Mouse (Mus musculus) ZHBTc4 (cell line): Measurements from ENCODE around the gene Gm49396.
A peak's percentile ranks its signal among the peaks of the same experiment; 100 is the strongest.

Experiments used
- DNase-seq: peaks from one replicate; pipeline ENCODE4 v3.0.0-alpha.2; 2011; ENCODE audit warnings: low read depth, low spot score

Gm49396 gene

DNA sequence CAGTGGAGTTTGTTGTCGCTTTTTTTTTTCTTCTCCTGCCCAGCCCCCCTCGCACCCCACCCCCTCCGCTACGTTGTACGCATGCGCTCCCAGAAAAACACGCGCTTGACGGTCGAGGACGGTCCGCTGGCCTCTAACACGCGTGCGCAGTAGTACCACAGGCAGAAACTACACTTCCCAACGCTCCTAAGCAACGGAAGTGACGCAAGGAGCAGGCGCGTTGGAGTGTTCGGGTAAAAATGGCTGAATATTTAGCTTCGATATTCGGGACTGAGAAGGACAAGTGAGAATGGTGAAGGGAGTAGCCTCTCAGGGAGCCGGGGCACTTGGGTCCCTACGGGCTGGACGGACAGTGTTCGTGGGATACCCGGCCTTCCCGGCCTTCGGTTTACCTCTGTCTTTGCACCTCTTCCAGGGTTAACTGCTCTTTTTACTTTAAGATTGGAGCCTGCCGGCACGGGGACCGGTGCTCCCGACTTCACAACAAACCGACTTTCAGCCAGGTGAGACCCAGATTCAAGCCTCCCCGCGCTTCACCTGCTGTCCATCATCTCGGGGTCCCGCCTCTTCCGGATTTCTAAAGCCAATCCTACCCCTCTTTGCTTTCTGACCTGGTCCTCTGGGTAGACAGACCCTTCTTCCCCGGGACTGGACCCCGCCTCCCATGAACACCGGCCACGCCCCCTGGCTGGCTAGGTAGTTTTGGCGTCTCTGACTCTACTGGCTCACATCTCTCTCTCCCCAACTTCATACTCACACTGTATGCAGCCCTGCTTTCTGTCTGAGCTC, at the start of gene Gm49396, which contains the start of the genes U2af1l4 and Psenen:
Gene Gm49396 (plus strand): TSS at position 228 of the 789 bp plus-strand sequence.
Gene U2af1l4 (plus strand): TSS at position 185 of the 789 bp plus-strand sequence.
Gene Psenen (minus strand): TSS at position 511 of the 789 bp plus-strand sequence.
- DNase-seq, result peak; percentile 99

DNA sequence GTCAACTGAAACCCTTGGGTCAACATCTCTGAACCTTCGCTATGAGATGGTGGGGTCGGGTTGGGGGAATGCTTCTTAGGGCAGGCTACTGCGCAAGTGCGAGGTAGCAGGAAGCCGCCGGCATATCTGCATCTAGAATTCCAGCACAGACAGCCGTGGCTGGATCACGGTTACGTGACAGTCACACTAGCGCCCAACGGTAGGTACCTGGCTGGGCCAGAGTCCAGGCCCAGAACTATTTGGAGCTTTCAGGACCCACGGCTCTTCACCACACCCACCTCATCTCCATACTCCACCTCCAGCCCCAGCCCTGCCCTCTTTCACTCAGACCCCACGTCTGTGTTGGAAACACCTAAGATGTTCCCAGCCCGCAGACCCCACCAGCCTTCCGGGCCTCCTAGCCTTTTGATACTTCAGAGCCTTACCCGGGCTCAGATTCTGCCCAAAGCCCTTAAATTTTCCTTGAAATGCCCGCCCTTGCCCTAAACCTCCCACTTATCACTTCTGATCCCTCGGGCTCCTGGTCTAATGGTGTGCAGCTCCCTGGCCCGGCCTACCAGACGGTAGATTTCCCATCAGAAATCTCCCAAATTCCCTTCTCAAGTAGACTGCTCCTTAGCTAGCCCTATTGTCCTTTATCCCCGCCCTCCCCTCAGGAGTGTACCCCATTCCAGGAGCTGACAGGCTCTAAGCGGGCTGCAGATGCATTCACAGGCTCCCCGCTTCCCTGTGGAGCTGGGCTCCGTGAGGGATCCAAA, 48.0 kb upstream of the Gm49396 start:
- DNase-seq, result peak; percentile 89

DNA sequence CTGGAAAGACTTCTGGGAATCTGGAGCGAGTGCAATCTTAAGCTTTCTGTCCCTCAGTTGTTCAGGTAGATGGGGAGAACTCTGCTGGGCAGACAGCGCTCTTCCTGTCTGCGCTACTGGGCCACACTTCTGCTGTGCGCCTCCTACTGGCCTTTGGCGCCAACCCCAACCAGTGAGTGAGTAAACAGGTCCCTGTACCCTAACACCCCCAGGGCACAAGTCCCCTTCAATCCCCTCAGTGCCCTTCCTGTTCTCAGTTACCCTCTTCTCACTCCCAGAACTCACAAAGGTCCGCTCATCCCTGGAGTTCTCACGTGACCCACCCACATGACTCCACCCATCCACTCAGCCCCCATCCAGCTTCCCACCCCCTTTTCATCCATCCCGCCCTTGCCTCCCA, 44.8 kb upstream of the Gm49396 start:
- DNase-seq, result peak; percentile 66

DNA sequence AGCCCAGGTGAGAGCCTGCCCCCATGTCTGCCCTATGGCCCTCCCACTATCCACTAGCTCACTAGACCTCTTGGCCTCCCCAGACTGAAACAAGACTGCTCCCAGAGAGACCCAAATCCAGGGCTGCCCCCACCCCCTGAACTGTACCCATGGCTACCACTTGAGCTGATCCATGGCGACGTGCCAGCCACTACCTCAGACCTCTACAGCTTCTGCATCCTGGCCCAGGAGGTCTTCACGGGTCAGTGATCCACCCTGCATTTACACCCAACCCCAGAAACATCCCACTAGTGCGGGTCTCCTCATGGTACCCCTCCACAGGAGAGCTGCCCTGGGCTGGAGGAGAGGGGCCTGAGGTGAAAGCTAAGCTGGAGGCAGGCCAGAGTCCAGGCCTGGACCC, 42.7 kb upstream of the Gm49396 start:
- no peak for DNase-seq

DNA sequence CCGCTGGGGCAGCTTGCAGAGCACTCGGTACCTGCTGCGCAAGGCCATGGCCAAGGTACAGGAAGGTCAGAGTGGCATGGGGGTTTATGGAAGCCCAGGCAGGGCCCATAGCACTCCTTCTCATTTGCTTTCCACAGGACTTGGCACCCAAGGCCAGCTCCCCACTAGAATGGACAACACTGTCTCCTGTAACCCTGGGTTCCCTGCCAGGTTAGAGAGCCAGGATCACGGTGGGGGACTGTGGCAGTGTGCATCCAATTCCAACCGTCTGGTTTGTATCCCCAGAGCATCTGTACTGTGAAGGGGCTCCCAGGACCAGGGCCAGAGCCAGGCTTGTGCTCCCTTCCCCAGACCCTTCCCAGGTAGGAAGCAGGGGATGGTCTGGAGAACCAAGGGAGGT, 42.3 kb upstream of the Gm49396 start:
- no peak for DNase-seq

DNA sequence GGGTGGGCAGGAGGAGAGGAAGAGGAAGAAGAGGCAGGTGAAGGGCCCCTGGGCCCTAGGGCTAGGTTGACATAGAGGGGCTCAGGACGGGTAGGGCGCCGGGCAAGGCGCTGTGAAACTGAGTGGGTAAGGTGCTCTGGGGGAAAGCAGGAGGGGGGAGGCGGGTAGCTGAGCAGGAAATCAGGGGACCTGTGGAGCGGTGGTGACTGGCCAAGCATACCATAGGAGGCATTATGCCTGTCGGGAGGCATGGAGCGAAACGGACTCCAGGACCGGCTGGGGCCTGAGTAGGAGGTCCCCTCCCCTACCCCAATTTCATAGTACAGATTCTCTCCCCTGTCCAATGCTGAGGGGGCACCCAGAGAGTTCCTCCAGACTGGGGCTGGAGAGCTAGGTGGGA, 40.3 kb upstream of the Gm49396 start:
- no peak for DNase-seq

DNA sequence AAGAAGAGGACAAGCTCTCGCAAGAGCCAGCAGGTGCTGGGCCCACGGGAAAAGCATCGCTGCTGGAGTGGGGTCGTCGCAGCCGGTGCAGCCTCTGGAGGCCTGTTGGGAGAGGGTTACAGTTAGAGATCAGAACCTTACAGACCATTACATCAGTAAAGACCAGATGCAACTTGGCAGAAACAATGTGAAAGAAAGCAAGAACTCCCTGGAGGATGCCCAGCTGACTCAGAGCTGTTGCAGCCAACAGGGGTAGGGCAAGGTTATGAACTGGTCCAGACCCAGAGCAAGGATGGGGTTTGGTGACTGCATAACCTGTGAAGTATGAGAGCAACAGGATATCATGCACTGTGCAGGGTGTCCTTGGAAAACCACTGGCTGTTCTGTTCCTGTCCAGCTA, 38.7 kb upstream of the Gm49396 start:
- no peak for DNase-seq

DNA sequence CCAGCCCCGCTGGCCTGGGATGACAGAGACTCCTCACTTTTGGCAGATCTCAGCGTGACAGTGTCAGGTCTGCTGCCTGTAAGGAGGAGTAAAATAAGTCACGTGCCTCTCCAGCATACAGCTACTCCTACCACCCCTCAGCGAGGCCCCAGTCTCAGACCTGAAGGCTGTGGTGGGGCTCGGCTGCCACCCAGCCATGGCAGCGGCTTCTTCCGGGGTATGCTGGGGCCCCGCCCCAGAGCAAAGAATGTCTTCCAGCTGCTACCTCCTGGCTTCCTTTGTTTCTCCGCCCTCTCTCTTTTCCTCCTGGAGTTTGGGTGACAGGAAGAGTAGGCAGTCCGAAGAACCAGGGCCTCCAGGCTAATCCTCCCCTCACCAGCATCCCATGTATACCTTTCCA, 37.2 kb upstream of the Gm49396 start:
- DNase-seq, result peak; percentile 67

DNA sequence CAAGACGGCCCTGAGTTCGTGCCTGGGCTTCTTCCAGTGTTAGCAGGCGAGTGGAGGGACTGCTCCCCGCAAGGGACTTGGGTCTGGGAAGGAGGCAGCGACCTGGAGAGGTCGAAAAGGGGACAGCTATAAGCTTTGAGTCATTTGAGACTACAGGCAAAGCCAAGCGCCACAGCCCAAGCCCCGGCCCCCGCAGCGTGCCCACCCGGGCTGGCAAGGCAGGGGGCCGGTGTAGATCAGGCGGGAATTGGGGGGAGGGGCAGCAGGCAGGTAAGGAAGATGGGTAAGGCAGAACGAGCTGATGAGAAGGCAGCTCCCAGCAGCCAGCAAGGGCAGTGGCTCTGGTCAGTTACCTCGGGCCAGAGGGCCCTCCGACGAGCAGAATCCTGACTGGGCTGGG, 36.7 kb upstream of the Gm49396 start:
- DNase-seq, result no peak

DNA sequence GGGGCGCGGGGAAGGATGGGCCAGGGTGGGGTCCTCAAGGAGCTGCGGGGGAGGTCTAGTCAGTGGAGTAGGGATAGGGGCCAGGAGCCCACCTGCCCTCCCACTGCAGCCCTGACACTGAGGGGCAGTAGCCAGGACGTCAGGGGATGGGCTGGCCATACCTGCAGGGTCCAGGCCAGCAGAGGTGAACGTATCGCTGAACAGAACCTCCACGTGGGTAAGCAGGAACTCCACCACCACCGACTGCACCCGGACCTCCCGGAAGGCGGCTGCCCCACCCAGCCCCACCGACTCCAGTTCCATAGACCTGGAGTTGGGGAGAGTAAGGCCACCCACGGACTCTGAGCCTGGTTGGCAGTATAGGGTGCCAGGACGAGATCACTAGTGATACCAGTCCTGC, 36.2 kb upstream of the Gm49396 start:
- no peak for DNase-seq

DNA sequence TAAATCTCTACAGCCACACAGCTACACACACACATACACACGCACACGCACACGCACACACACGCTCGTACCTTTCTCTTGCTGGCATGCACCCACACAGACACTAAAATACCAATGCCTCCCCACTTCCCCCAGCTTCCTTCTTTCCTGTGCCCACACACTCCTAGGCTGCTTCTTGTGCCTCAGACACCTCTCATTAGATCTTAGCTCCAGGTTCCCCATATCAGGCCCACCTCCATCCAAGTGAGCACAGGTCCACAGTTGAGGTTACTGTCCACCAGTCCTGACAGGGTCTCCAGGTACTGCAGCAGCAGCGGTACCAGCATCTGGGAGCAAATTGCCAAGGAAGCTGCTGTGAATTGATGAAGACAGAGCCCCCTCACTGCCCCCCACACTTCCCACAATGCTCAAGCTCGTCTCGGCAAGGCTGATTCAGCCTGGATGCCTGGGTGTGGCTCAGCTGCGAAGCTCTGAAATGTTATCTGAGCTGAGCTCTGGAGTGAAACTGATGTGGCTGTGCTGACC, 31.8 kb upstream of the Gm49396 start:
- no peak for DNase-seq

DNA sequence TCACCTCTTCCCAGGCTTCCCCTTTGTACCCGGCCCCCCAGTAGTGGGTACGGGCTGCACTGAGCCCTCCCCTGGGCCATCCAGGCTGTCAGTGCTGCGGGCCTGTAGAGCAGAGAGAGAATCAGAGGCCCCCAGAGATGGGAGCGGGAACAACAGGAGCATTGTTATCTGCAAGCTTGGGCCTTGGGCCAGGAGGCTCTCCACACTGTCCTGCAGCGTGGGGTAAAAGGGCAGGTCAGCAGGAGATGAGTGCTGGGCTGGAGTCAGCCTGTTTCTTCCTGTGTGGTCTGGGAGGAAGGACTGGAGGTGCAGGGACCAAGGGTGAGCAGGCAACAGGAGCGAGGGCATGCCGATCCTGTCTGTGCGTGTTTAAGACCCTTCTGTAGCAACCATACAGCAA, 30.2 kb upstream of the Gm49396 start:
- no peak for DNase-seq

DNA sequence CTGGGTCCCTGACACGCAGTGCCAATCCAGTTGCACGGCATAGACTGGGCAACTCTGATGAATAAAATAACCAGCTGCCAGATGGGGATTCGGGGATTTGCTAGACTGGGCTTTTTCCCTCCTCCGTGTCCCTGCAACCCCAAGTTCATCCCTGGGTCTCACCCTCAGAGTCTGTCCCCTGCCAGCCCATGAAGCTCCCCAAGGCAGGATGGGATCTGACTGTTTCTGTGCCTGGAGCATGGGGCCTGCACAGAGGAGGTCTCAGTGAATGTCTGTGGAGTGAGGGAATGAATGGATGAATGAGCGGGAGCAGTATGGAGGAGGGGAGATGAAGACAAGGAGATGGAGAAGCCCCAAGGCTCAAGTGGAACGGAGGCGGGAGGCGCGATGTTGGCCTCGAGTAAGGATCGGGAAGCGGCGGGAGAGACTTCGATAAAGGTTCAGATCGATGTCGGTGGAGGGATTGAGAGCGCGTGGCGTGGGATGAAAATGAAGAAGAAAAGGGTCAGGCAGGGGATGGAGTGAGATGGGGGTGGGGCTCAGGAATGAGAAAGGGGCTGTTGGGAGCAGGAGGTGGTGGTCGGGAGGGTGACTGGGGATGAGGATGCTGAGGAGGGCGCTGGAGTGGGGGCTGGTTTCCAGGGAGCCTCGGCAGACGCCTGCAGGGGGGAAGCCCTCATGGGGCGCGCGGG, 29.1 kb upstream of the Gm49396 start:
- DNase-seq, result no peak

DNA sequence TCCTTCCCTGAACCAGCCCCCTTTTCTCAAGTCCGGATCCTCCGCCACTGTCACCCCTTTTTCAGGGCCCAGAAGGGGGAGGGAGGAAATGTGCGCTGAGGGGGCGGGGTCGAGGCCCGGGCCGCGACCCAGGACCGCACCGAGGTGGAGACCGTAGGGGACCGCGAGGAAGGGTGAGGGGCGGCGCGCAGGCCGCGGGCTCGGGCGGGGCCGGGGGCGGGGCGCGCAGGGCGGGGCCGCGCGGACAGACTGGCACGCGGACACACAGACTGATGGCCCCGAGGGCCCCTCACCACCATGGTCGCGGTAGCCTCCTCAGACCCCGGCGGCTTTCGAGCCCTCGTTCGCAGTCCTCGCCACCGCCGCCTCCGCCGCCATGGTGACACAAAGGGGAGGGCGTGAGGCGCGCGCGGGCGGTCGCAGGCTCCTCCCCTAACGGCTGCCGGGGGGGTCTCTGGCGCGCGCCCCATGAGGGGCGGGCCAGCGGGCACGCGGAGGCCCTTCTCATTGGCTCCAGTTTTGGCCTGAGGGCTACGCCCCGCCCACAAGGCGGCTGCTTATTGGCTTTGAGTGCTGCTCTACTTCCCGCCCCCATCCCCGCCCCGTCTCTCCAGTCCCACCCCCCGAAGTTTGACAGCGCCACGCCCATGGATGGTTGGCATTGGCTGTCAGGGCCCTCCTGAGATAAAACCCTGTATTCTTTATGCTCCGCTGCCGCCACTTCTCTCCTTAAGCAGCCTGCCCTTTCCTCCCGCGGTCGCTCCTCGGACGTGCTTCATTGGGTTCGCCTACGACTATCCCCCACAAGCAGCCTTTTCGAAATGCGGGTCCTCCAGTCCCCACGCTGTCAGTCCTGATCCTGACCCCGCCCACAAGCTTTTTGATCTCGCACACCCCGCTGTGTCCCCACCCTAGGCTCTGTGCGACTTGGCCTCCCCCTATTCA, 28.2 kb upstream of the Gm49396 start, which contains the start of gene Arhgap33:
Gene Arhgap33 (minus strand): TSS at position 428 of the 945 bp plus-strand sequence.
- peak; percentile 96 for DNase-seq

DNA sequence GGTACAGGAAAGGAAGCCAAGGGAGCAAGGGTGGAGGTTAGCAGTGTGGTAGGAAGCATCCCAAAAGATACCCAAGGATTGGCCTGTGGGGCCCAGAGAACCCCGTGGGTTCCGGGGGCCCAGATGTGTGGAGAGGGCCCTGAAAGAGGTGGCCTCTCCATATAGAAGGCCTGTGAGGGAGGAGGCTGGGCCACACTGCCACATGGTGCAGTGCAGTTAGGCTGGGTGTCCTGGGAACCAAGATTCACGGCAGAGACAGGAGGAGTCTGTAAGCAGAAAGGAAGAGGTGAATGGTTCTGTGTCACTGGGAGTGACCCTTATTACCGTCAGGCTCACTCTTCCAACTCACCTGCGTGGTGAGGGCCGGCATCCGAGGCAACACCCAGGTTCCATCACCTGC, 22.6 kb upstream of the Gm49396 start:
- DNase-seq, result no peak

DNA sequence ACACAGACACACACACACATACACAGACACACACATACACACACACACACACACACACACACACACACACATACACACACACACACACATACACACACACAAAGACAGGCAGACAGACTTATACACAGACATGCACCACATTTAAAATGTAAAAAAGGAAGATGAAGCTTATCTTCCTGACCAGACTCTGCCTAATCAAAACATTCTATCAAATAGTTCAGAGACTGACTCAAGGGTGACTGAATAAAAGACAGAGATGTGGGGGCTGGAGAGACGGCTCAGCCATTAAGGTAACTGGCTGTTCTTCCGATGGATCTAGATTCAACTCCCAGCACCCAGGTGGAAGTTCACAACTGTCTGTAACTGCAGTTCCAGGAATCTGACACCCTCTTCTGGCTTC, 18.8 kb upstream of the Gm49396 start:
- DNase-seq, result no peak

DNA sequence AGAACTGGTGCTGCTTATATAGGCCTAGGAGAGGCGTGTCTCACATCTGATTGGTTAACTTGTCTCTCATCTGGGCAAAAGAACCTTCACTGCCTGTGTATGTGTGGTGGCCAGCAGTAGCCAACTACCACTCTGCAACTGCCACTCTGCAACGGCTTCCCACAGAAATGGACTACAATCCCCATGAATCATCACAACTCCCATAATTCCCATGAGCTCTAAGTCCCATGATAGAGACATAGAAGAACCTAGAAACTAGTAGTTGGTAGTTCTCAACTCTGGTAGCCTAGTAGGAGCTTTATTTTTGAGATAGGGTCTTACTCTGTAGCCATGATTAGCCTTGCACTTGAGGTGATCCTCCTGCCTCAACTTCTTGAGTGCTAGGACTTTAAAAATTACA, 13.3 kb upstream of the Gm49396 start:
- no peak for DNase-seq

DNA sequence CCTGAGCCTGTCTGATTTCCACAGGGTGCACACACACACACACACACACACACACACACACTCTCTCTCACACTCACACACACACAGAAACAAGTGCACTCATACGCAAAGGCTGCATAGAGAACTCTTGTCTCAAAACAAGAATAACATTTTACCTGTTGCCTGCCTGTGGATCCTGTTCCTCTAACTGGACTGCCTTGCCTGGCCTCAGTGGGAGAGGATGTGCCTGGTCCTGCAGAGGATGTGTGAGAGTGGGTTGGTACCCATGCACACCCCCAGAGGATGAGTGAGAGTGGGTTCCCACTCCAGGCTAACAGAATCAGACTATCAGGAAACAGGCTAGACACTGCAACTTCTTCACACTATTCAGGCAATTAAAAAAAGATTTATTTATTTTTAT, 12.5 kb upstream of the Gm49396 start:
- DNase-seq, result no peak

DNA sequence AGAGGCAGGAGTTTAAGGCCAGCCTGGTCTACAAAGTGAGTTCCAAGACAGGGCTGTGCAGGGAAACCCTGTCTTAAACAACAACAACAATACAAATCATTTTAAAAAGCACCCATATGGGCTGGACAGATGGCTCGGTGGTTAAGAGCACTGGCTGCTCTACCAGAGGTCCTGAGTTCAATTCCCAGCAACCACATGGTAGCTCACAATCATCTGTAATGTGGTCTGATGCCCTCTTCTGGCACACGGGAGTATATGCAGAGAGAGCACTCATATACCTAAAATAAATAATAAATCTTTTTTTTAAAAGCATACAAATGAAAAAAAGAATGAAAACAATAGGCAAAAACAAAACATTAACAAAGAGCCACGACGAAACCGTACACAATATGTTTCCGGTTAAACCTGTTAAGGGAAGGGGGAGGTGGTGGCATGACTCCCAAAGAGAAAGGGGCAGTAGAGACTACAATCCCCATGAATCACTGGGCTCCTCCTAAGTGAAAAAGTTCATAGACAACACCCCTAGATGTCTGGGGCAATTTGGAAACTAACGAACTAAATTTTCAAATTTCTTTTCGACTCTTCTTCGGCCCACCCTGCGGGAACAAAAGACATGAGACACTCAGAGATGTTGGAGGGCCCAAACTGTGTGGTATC, 11.6 kb upstream of the Gm49396 start:
- DNase-seq, result no peak
